Mouse (Mus musculus): ENCODE data around the gene Acbd7. TPM values are rescaled to one million over a fixed set of nuclear protein-coding genes. Genes with fewer than 3 reads are reported as not detected.

The Acbd7 gene
- total and polyA plus RNA-seq, 2 experiments from 2014 or later: 9.2 TPM; not detected in 1

DNA sequence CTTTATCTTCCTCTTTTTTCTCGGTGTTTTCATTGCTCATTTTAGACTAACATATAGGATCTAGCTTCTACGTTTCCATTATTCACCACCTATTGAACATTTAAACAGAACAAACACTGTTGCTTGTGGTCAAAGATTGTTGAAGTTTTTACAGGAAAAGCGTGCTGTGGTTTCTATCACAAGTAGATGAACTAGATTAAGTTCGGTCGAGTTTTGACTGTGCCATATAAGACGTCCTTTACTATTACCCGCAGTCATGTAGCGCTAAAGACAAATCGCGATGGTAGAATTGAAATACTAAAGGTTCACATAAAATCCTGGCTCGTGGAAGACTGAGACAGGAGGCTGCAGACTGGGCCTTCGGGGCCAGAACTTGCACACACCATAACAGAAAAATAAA lies 2.2 kb upstream of the Acbd7 start:
- Histone ChIP-seq H3K4me2 (ENCODE audit: low read depth, low read length) (no peak overlapping the region), H3K27ac (no peak overlapping the region), H3K36me3 (ENCODE audit: insufficient read depth, low read length) (0 out of 2 replicates have a peak, but pooled peaks cover 8% of the 10 kb centered on the region), H3K4me1 (ENCODE audit: insufficient read depth, low read length) (peaks cover 23% of the 10 kb centered on the region), H3K9me3 (ENCODE audit: low read length) (no peaks in the 10 kb centered on the region), H3K4me3 (ENCODE audit: low read length) (no peak overlapping the region), H3K9ac (replicated peaks; ENCODE audit: low read length) (no peak overlapping the region), H3K27me3 (ENCODE audit: insufficient read depth, low read length) (no peaks in the 10 kb centered on the region)
- ATAC-seq (no peak), DNase-seq (ENCODE audit: low spot score) (no peak)
- no peak for TF ChIP-seq CTCF (IDR thresholded peaks at IDR 0.05; ENCODE audit: low read depth)
- 91% methylated on average over 12 of the region's 12 CpGs for WGBS

DNA sequence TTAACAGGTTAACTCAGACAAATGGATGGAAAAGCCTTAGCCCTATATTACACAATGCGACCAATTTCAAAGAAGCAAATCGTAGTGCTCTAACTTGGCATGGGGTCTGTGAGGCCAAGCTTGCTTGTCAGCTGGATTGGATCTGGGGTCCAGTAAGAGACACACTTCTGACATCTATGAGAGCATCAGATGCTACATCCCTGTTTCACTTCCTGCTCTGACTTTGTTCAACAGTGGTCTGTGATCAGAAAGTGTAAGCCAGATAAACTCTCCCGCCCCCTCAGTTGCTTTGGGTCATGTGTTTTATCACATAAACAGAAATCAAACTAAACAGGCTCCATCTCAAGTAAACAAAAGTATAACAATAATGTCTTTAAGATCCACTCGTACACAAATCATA lies 12.5 kb downstream of the Acbd7 start:
- Histone ChIP-seq H3K4me3 (ENCODE audit: low read length) (no peak overlapping the region), H3K4me1 (ENCODE audit: insufficient read depth, low read length) (no peaks in the 10 kb centered on the region), H3K4me2 (ENCODE audit: low read depth, low read length) (no peak overlapping the region), H3K9ac (replicated peaks; ENCODE audit: low read length) (no peak overlapping the region), H3K27me3 (ENCODE audit: insufficient read depth, low read length) (no peaks in the 10 kb centered on the region), H3K27ac (no peak overlapping the region), H3K36me3 (ENCODE audit: insufficient read depth, low read length) (no peaks in the 10 kb centered on the region), H3K9me3 (ENCODE audit: low read length) (no peaks in the 10 kb centered on the region)
- ATAC-seq (no peak), DNase-seq (ENCODE audit: low spot score) (no peak)
- no peak for TF ChIP-seq CTCF (IDR thresholded peaks at IDR 0.05; ENCODE audit: low read depth)
- WGBS: 80% methylated on average over 4 of the region's 4 CpGs

DNA sequence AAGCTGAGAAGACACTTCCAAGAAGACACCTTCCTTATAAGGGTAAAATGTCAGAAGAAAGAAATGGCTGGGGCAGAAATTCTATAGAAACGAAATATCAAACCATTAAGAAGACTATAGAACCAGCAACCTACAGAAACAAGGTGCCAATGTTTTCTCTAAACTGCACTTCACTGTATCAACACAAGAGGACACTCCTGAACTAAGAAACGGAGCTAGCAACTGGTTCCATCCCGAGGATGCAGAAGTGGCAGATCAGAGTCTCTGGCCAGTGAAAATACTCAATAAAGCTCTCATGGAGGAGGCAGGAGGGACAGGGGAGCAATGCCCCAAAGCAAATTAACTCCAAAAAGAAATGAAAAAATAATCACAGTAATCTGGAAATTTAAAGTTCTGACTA lies 13.0 kb downstream of the Acbd7 start:
- ATAC-seq: peak; percentile 59; the same call in 1 of the 2 replicates

DNA sequence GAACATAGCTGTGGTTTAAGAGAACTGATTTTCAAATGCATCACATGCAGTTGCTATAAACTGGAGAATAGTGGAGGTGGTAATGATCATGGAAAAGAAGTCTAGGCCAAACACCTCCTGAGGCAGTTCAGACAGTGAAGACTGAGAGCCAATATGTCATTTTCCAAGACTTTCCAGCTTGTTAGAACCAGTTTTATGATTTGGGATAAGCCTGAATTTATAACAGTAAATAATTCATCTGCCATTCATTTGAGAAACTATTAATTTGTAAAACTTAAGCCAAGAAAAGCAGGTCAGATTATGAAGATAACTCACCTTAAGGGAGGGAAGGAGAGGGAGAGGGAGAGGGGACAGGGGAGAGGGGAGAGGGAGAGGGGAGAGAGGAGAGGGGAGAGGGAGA lies 17.2 kb downstream of the Acbd7 start:
- Histone ChIP-seq H3K9ac (replicated peaks; ENCODE audit: low read length) (no peak overlapping the region), H3K4me1 (ENCODE audit: insufficient read depth, low read length) (no peaks in the 10 kb centered on the region), H3K4me3 (ENCODE audit: low read length) (no peak overlapping the region), H3K9me3 (ENCODE audit: low read length) (no peaks in the 10 kb centered on the region), H3K4me2 (ENCODE audit: low read depth, low read length) (no peak overlapping the region), H3K27ac (no peak overlapping the region), H3K27me3 (ENCODE audit: insufficient read depth, low read length) (no peaks in the 10 kb centered on the region), H3K36me3 (ENCODE audit: insufficient read depth, low read length) (no peaks in the 10 kb centered on the region)
- ATAC-seq: no peak
- DNase-seq (ENCODE audit: low spot score): no peak
- no peak for TF ChIP-seq CTCF (IDR thresholded peaks at IDR 0.05; ENCODE audit: low read depth)

More for the DNA sequence above, 13.0 kb downstream of the Acbd7 start:
- Histone ChIP-seq H3K4me2 (ENCODE audit: low read depth, low read length) (no peak overlapping the region), H3K27me3 (ENCODE audit: insufficient read depth, low read length) (no peaks in the 10 kb centered on the region), H3K4me1 (ENCODE audit: insufficient read depth, low read length) (no peaks in the 10 kb centered on the region), H3K9me3 (ENCODE audit: low read length) (no peaks in the 10 kb centered on the region), H3K36me3 (ENCODE audit: insufficient read depth, low read length) (no peaks in the 10 kb centered on the region), H3K4me3 (ENCODE audit: low read length) (no peak overlapping the region), H3K27ac (no peak overlapping the region), H3K9ac (replicated peaks; ENCODE audit: low read length) (no peak overlapping the region)
- 24% methylated on average over 3 of the region's 3 CpGs for WGBS
- peak; percentile 89 for TF ChIP-seq CTCF (IDR thresholded peaks at IDR 0.05; ENCODE audit: low read depth)
- DNase-seq (ENCODE audit: low spot score): peak; percentile 78

DNA sequence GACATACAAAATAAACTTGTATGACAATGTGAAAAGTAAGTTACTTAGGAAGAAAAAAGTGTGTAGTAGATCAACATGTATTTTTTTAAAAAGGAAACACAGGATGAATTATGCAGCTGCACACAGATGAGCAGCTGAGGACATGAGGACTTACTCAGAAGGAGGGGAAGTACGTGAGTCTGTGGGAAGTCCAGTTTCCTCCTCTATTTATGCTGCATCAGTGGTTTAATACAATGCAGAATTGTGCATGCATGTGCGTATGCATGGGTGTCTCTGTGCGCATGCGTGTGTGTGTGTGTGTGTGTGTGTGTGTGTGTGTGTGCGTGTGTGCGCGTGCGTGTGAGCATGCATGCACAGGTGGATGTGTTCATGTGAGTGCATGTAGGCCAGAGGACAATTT lies 19.8 kb downstream of the Acbd7 start:
- no peak overlapping the region for H3K27ac ChIP-seq
- H3K4me1 ChIP-seq (ENCODE audit: insufficient read depth, low read length): no peaks in the 10 kb centered on the region
- H3K36me3 ChIP-seq (ENCODE audit: insufficient read depth, low read length): no peaks in the 10 kb centered on the region
- ATAC-seq: no peak
- H3K4me3 ChIP-seq (ENCODE audit: low read length): no peak overlapping the region
- H3K27me3 ChIP-seq (ENCODE audit: insufficient read depth, low read length): no peaks in the 10 kb centered on the region
- TF ChIP-seq CTCF (IDR thresholded peaks at IDR 0.05; ENCODE audit: low read depth): no peak
- H3K9me3 ChIP-seq (ENCODE audit: low read length): no peaks in the 10 kb centered on the region
- WGBS: 90% methylated on average over 8 of the region's 8 CpGs
- no peak overlapping the region for H3K4me2 ChIP-seq (ENCODE audit: low read depth, low read length)
- DNase-seq (ENCODE audit: low spot score): no peak
- H3K9ac ChIP-seq (replicated peaks; ENCODE audit: low read length): no peak overlapping the region

DNA sequence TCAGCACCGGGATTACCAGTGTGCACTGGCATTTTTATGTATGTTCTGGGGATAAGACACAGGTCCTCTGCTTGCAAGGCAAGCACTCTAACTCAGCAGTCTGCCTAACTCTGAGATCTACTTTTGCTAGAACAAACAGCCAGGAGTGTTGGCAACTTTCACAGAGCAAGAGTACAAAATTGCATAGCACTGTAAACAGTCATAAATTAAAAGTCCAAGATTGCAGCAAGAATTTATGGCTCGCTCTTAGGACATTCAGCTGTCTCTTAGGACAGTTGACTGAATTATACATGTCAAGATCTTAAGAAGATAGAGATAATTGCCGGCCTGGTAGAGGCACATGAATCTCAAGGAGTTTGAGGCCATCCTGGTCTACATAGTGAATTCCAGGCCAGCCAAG lies 20.3 kb downstream of the Acbd7 start:
- H3K4me2 ChIP-seq (ENCODE audit: low read depth, low read length): no peak overlapping the region
- no peaks in the 10 kb centered on the region for H3K36me3 ChIP-seq (ENCODE audit: insufficient read depth, low read length)
- H3K4me3 ChIP-seq (ENCODE audit: low read length): no peak overlapping the region
- H3K4me1 ChIP-seq (ENCODE audit: insufficient read depth, low read length): no peaks in the 10 kb centered on the region
- H3K9me3 ChIP-seq (ENCODE audit: low read length): no peaks in the 10 kb centered on the region
- H3K9ac ChIP-seq (replicated peaks; ENCODE audit: low read length): no peak overlapping the region
- TF ChIP-seq CTCF (IDR thresholded peaks at IDR 0.05; ENCODE audit: low read depth): no peak
- WGBS: 84% methylated on average over 3 of the region's 3 CpGs
- H3K27me3 ChIP-seq (ENCODE audit: insufficient read depth, low read length): no peaks in the 10 kb centered on the region
- H3K27ac ChIP-seq: no peak overlapping the region
- no peak for ATAC-seq
- no peak for DNase-seq (ENCODE audit: low spot score)

DNA sequence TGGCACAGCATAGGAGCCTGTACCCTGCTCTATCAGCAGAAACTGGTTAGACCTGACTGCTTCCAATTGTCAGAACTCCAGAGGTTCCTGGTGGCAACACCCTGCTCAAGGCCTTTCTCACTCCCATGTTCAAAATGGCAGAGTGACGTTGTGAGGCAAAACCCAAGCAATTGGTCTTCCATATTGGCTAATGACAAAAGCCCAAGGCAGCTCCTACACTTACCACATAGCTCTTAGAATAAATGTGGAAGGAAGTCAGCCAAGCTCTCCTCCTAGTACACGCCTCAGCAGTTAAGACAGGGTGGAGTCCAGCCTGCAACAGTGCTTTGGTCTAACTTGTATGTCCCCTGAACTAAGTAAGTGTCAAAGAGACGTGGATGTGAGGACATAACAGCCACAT lies 21.9 kb downstream of the Acbd7 start:
- H3K4me1 ChIP-seq (ENCODE audit: insufficient read depth, low read length): no peaks in the 10 kb centered on the region
- no peak for ATAC-seq
- H3K36me3 ChIP-seq (ENCODE audit: insufficient read depth, low read length): no peaks in the 10 kb centered on the region
- H3K9ac ChIP-seq (replicated peaks; ENCODE audit: low read length): no peak overlapping the region
- no peaks in the 10 kb centered on the region for H3K9me3 ChIP-seq (ENCODE audit: low read length)
- H3K4me2 ChIP-seq (ENCODE audit: low read depth, low read length): no peak overlapping the region
- H3K27ac ChIP-seq: no peak overlapping the region
- no peak for TF ChIP-seq CTCF (IDR thresholded peaks at IDR 0.05; ENCODE audit: low read depth)
- no peaks in the 10 kb centered on the region for H3K27me3 ChIP-seq (ENCODE audit: insufficient read depth, low read length)
- WGBS: 82% methylated on average over 3 of the region's 3 CpGs
- no peak overlapping the region for H3K4me3 ChIP-seq (ENCODE audit: low read length)
- DNase-seq (ENCODE audit: low spot score): no peak
